Mouse (Mus musculus): ENCODE data around the gene Stk33. TPM values are rescaled to one million over a fixed set of nuclear protein-coding genes. Genes with fewer than 3 reads are reported as not detected.

Stk33 gene
- polyA plus RNA-seq, 1 experiment from 2014 or later = not detected

DNA sequence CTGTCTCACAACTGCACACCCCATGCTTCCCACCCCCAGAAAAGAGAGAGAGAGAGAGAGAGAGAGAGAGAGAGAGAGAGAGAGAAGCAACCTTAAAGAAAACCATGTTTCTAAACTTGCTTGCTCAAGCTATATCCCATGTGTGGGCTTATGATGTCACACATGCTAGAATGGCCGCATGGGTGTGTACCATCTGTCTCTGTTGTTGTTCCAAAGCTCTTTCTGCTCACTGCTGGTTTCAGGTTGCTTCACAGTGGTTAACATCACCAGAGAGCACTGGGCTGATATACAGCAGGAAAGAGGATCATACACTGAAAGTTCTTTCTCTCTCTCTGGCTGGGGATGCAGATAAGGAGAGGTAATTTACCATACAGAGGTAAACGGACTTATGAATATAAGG lies 28.7 kb upstream of the Stk33 start:
- no peak overlapping the region for H3K9ac ChIP-seq (replicated peaks)
- no peaks in the 10 kb centered on the region for H3K27me3 ChIP-seq (ENCODE audit: insufficient read depth, low read length)
- no peaks in the 10 kb centered on the region for H3K9me3 ChIP-seq (ENCODE audit: low read length)
- ATAC-seq = no peak
- H3K4me2 ChIP-seq (ENCODE audit: low read depth, low read length) = no peak overlapping the region
- no peak overlapping the region for H3K4me3 ChIP-seq (ENCODE audit: low read depth, low read length)
- H3K4me1 ChIP-seq (ENCODE audit: insufficient read depth) = no peaks in the 10 kb centered on the region
- H3K27ac ChIP-seq (ENCODE audit: low read depth) = no peak overlapping the region
- 49% methylated on average over 2 of the region's 2 CpGs for WGBS (ENCODE audit: insufficient replicate concordance)
- TF ChIP-seq EP300 (IDR thresholded peaks at IDR 0.05; ENCODE audit: low read depth) (no peak), CTCF (IDR thresholded peaks at IDR 0.05; ENCODE audit: low read depth) (no peak)
- H3K36me3 ChIP-seq (replicated peaks; ENCODE audit: insufficient read depth, low read length) = no peaks in the 10 kb centered on the region
- DNase-seq = no peak

DNA sequence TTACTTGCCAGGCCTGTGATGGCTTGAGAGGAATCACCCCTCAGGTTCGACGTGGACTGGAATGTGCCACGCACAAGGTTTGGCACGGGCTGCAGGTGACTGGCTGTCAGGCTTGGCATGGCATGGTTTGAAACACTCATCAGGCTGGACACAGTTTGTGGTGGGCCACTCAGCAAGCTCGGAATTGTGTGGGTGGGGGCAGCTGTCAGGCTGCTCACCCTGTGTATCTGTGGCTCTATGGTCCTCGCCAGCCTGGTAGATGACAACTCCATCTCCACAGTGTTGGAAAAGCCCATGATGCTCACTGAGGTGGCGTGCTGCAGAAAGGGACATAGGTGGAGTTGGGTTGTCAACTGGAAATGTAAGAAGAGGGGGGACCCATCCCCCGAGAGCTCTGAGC lies 21.8 kb upstream of the Stk33 start:
- Histone ChIP-seq H3K9me3 (ENCODE audit: low read length) (no peaks in the 10 kb centered on the region), H3K4me2 (ENCODE audit: low read depth, low read length) (no peak overlapping the region), H3K27ac (ENCODE audit: low read depth) (no peak overlapping the region), H3K36me3 (replicated peaks; ENCODE audit: insufficient read depth, low read length) (no peaks in the 10 kb centered on the region), H3K27me3 (ENCODE audit: insufficient read depth, low read length) (no peaks in the 10 kb centered on the region), H3K9ac (replicated peaks) (no peak overlapping the region), H3K4me1 (ENCODE audit: insufficient read depth) (peaks cover 3% of the 10 kb centered on the region; the same call in 1 of the 2 replicates), H3K4me3 (ENCODE audit: low read depth, low read length) (no peak overlapping the region)
- 80% methylated on average over 8 of the region's 8 CpGs for WGBS (ENCODE audit: insufficient replicate concordance)
- TF ChIP-seq EP300 (IDR thresholded peaks at IDR 0.05; ENCODE audit: low read depth) (no peak), CTCF (IDR thresholded peaks at IDR 0.05; ENCODE audit: low read depth) (no peak)
- ATAC-seq = no peak
- no peak for DNase-seq

GRCm38 (mm10) chr7:109456563-109456962 lies 17.7 kb upstream of the Stk33 start:
- no peak for DNase-seq
- Histone ChIP-seq H3K4me3 (ENCODE audit: low read depth, low read length) (no peak overlapping the region), H3K36me3 (replicated peaks; ENCODE audit: insufficient read depth, low read length) (no peaks in the 10 kb centered on the region), H3K9ac (replicated peaks) (no peak overlapping the region), H3K27me3 (ENCODE audit: insufficient read depth, low read length) (no peaks in the 10 kb centered on the region), H3K4me1 (ENCODE audit: insufficient read depth) (peaks cover 3% of the 10 kb centered on the region; the same call in 1 of the 2 replicates), H3K9me3 (ENCODE audit: low read length) (no peaks in the 10 kb centered on the region), H3K4me2 (ENCODE audit: low read depth, low read length) (no peak overlapping the region), H3K27ac (ENCODE audit: low read depth) (no peak overlapping the region)
- WGBS (ENCODE audit: insufficient replicate concordance) = 35% methylated on average over 6 of the region's 6 CpGs
- TF ChIP-seq EP300 (IDR thresholded peaks at IDR 0.05; ENCODE audit: low read depth) = no peak
- no peak for TF ChIP-seq CTCF (IDR thresholded peaks at IDR 0.05; ENCODE audit: low read depth)
- ATAC-seq = no peak

DNA sequence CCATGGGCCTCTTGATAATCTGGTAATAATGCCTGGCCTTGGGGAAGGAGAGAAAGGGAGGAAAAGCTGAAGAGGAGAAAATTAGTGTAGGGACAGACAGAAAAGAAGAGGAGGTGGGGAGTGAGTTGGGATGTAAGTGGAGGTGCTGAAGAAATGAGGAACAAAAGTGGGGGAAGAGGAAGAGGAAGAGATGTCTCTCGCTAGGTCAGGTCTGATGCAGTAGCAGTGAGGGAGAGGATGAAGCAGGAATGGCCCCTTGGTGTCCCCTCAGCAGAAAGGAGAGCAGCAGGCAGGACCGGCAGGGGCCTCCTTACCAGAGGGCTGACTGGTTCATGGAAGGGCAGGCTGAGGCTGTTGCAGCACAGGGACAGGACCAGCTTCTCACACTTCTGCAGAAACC lies 16.9 kb upstream of the Stk33 start:
- no peak overlapping the region for H3K27ac ChIP-seq (ENCODE audit: low read depth)
- no peak overlapping the region for H3K4me2 ChIP-seq (ENCODE audit: low read depth, low read length)
- no peak for TF ChIP-seq CTCF (IDR thresholded peaks at IDR 0.05; ENCODE audit: low read depth)
- TF ChIP-seq EP300 (IDR thresholded peaks at IDR 0.05; ENCODE audit: low read depth) = no peak
- no peak for ATAC-seq
- H3K4me1 ChIP-seq (ENCODE audit: insufficient read depth) = peaks cover 3% of the 10 kb centered on the region; the same call in 1 of the 2 replicates
- DNase-seq = no peak
- 30% methylated on average over 2 of the region's 2 CpGs for WGBS (ENCODE audit: insufficient replicate concordance)
- no peaks in the 10 kb centered on the region for H3K36me3 ChIP-seq (replicated peaks; ENCODE audit: insufficient read depth, low read length)
- H3K27me3 ChIP-seq (ENCODE audit: insufficient read depth, low read length) = no peaks in the 10 kb centered on the region
- no peaks in the 10 kb centered on the region for H3K9me3 ChIP-seq (ENCODE audit: low read length)
- no peak overlapping the region for H3K4me3 ChIP-seq (ENCODE audit: low read depth, low read length)
- H3K9ac ChIP-seq (replicated peaks) = no peak overlapping the region

DNA sequence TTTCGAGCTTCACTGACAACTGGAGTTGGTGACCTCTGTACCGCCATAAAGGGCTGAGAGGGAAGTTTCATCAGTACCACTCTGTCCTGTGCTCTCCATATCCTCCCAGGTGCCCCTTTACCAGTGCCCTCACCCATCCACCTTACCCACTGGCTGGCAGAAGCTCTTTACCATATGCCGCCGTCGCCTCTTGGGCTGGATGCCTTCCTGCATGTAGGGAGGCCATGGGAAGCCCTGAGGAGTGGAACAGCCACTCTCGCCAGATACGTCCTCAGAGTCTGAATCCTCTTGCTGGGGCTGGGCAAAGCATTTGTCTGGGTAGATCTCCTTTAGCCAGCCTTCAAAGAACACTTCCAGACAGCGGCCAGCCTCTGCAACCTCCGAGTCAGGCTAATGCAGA lies 16.0 kb upstream of the Stk33 start:
- Histone ChIP-seq H3K4me3 (ENCODE audit: low read depth, low read length) (no peak overlapping the region), H3K4me1 (ENCODE audit: insufficient read depth) (peaks cover 3% of the 10 kb centered on the region; the same call in 1 of the 2 replicates), H3K9ac (replicated peaks) (no peak overlapping the region), H3K27me3 (ENCODE audit: insufficient read depth, low read length) (no peaks in the 10 kb centered on the region), H3K36me3 (replicated peaks; ENCODE audit: insufficient read depth, low read length) (no peaks in the 10 kb centered on the region), H3K9me3 (ENCODE audit: low read length) (no peaks in the 10 kb centered on the region), H3K27ac (ENCODE audit: low read depth) (no peak overlapping the region), H3K4me2 (ENCODE audit: low read depth, low read length) (no peak overlapping the region)
- TF ChIP-seq EP300 (IDR thresholded peaks at IDR 0.05; ENCODE audit: low read depth) (no peak), CTCF (IDR thresholded peaks at IDR 0.05; ENCODE audit: low read depth) (no peak)
- no peak for ATAC-seq
- WGBS (ENCODE audit: insufficient replicate concordance) = 81% methylated on average over 9 of the region's 9 CpGs
- peak; percentile 10 for DNase-seq

DNA sequence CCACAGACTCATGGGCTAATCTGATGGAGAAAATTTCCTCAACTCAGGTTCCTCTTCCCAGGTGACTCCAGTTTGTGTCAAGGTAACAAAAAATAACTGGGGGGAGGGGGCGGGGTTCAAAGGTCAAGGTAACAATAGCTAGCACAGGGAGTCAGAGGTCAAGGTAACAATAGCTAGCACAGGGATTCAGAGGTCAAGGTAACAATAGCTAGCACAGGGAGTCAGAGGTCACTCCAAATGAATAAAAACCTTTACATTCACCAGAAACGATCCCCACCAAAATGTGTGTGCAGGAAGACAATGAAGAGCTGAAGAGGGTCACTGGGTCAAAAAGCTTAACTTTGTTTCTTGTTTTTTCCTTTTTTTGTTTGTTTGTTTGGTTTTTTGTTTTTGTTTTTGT lies 9.2 kb upstream of the Stk33 start:
- no peaks in the 10 kb centered on the region for H3K27me3 ChIP-seq (ENCODE audit: insufficient read depth, low read length)
- 80% methylated on average over 2 of the region's 2 CpGs for WGBS (ENCODE audit: insufficient replicate concordance)
- DNase-seq (no peak), ATAC-seq (no peak)
- no peaks in the 10 kb centered on the region for H3K9me3 ChIP-seq (ENCODE audit: low read length)
- no peaks in the 10 kb centered on the region for H3K36me3 ChIP-seq (replicated peaks; ENCODE audit: insufficient read depth, low read length)
- H3K4me2 ChIP-seq (ENCODE audit: low read depth, low read length) = no peak overlapping the region
- H3K4me3 ChIP-seq (ENCODE audit: low read depth, low read length) = no peak overlapping the region
- TF ChIP-seq EP300 (IDR thresholded peaks at IDR 0.05; ENCODE audit: low read depth) (no peak), CTCF (IDR thresholded peaks at IDR 0.05; ENCODE audit: low read depth) (no peak)
- H3K9ac ChIP-seq (replicated peaks) = no peak overlapping the region
- no peak overlapping the region for H3K27ac ChIP-seq (ENCODE audit: low read depth)
- no peaks in the 10 kb centered on the region for H3K4me1 ChIP-seq (ENCODE audit: insufficient read depth)

- no peak overlapping the region for H3K4me3 ChIP-seq (ENCODE audit: low read depth, low read length)
- H3K9ac ChIP-seq (replicated peaks) = no peak overlapping the region
- TF ChIP-seq CTCF (IDR thresholded peaks at IDR 0.05; ENCODE audit: low read depth) (peak; percentile 70), EP300 (IDR thresholded peaks at IDR 0.05; ENCODE audit: low read depth) (no peak)
- 14% methylated on average over 6 of the region's 6 CpGs for WGBS (ENCODE audit: insufficient replicate concordance)
- H3K4me1 ChIP-seq (ENCODE audit: insufficient read depth) = peaks cover 3% of the 10 kb centered on the region; the same call in 1 of the 2 replicates
- ATAC-seq (no peak), DNase-seq (peak; percentile 46)
- no peaks in the 10 kb centered on the region for H3K36me3 ChIP-seq (replicated peaks; ENCODE audit: insufficient read depth, low read length)
- H3K27ac ChIP-seq (ENCODE audit: low read depth) = no peak overlapping the region
- H3K27me3 ChIP-seq (ENCODE audit: insufficient read depth, low read length) = peaks cover under 1% of the 10 kb centered on the region; the same call in 1 of the 2 replicates
- no peak overlapping the region for H3K4me2 ChIP-seq (ENCODE audit: low read depth, low read length)
- no peaks in the 10 kb centered on the region for H3K9me3 ChIP-seq (ENCODE audit: low read length)
These were observed 6.1 kb upstream of the Stk33 start for GRCm38 (mm10) chr7:109445012-109445411.

Measured in liver, postnatal 0 days (tissue).